Mouse (Mus musculus) WW6 (cell line): ENCODE measurements around the gene Meis2.

ENCODE experiments used
- DNase-seq: peaks from one replicate; pipeline ENCODE4 v3.0.0-alpha.2; 2013; ENCODE audit warnings: low read depth, low spot score

The Meis2 gene

GRCm38 (mm10) chr2:116051906-116052614 lies 13.6 kb downstream of the Meis2 start:
- no peak for DNase-seq

DNA sequence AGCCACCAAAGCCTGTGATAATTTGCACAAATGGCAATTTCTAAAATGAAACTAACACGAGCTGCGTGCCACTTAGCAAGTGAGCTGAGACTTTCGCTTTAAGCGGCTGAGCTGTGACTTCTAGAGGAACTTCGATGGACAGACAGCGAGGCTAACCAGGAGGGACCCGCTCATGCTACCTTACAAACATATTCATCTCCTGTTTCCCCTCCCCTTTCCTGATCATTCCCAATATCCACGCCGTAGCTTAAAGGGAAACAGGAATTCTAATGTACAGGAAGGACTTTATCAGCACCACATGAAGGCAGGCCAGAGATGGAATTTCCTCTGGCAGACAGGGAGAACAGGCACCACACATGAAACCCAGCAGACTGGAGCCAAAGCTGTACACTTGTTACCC lies 15.9 kb downstream of the Meis2 start:
- no peak for DNase-seq

DNA sequence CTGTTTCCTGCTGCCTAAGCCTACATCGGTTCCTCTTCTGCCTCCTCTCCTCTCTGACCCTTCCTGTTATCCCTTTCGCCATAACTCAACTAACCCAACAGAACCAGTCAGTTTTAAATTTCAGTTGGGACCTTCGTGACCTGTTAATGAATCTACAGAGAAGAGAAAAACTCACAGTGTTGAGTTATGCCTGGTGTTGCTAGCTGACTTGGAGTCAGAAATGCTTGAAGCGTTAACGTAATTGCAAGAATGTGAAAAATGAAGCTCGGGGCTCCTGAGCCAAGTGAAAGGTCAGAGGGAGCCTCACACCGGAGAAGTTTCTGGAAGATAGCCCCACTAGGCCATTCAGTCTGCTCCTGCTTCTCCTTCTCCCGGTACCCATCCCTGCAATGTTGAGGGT lies 18.3 kb downstream of the Meis2 start:
- no peak for DNase-seq

GRCm38 (mm10) chr2:116045048-116045447 lies 20.6 kb downstream of the Meis2 start:
- no peak for DNase-seq

- DNase-seq = no peak
Observed at GRCm38 (mm10) chr2:116042934-116043698, 22.5 kb downstream of the Meis2 start.

DNA sequence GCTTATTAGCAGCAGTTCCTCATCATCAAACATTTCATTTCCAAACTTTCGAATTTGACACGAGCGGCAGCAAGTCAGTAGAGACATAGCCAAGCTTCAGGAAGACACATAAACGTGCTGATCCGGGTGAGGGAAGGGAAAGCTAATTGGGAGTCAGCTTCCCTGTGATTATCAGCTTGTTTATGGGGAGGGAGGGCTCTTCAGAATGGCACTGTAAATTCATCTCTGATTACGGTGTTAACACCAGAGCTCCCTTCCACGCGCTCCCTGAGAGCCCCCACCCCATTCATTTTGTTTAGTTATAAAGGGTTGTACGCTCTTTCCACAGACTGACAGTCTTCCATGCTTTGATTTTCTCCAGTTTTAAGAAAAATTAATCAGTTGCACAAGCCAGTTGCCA lies 23.2 kb downstream of the Meis2 start:
- no peak for DNase-seq

DNA sequence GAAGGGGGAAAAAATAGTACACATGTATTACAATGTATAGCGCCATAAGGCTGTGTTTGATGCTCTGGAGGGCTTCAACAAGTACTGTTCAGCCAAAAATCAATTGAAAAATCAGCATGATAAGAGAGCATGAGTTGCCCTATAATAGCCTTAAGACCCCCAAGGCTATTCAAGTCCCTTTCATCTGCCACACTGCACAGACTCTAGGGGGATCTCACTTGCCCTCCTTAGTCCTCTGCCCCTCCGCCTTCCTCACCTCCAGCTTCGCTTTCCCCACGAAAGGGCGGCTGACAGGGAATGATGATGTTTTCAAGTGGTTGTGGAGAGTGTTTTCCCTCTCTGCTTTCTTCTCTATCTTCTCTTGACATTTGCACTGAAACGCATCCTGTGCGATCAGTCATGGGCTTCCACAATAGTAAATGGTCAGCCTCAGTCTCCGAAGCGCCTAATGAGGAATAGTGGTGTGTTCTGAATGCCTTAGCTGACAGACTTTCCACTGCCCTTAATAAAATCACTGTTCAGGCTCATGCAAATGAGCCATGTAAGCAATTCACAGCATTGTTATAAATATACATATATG lies 23.9 kb downstream of the Meis2 start:
- no peak for DNase-seq

- no peak for DNase-seq
Observed at GRCm38 (mm10) chr2:116035345-116035744, 30.3 kb downstream of the Meis2 start.

- DNase-seq = no peak
Observed at GRCm38 (mm10) chr2:116028127-116028526, 37.5 kb downstream of the Meis2 start.

- DNase-seq = no peak
Observed at GRCm38 (mm10) chr2:116022876-116023275, 42.8 kb downstream of the Meis2 start.

DNA sequence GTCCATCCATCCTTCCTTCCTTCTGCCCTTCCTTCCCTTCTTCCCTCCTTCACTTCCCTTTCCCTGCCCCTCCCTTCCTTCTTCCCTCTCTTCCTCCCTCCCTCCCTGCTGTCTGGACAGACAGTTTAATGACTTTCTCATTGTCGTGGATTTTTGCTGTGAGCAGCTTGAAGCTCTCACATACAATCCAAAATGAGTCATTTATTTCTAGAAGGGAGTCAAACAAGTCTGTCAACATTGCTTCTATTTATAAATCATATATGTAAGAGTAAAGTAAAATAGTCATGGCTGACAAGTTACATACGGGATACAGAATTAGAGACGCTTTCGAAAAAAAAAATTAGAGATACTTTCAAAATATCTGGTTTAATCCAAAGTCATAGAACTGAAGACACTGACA lies 43.7 kb downstream of the Meis2 start:
- no peak for DNase-seq

DNA sequence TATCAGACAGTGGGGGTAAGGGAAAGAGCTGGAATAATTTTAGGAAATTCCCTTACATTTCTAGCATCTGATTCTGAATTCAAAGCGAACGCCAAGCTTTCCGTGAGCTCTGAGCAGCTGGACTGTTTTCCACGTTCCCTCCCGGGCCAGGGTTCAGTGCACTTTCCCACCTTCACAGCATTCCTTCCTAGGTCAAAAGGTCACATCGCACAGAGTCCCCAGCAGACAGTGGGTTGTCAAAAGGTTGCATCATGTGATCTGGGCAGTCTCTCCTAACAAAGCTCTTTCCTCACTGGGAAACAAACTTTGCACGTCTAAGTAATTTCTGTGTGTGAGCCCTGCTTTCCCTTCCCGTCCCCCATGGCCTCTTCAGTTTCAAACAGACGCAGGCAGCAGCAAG lies 44.6 kb downstream of the Meis2 start:
- no peak for DNase-seq

- no peak for DNase-seq
Observed at GRCm38 (mm10) chr2:116020451-116020951, 45.1 kb downstream of the Meis2 start.

DNA sequence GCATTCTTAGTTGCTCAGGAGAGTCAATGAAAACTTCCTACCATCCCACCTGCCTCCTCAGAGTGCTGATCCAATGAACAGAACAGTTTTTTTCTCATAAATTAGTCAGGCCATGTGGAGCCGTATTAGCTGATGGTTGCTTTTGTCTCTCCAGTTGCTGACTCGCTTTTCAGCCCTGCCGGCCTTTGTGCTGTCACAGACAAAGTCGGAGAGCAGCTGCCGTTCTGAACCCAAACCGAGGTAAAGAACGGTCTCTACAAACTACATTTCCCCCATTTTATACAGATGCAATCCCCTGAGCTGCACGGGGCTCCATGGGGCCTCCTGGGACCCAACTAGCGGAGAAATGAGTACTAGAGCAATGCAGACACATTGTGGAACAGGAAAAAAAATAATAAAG lies 45.7 kb downstream of the Meis2 start:
- no peak for DNase-seq

- no peak for DNase-seq
Observed at GRCm38 (mm10) chr2:116019466-116019794, 46.2 kb downstream of the Meis2 start.

DNA sequence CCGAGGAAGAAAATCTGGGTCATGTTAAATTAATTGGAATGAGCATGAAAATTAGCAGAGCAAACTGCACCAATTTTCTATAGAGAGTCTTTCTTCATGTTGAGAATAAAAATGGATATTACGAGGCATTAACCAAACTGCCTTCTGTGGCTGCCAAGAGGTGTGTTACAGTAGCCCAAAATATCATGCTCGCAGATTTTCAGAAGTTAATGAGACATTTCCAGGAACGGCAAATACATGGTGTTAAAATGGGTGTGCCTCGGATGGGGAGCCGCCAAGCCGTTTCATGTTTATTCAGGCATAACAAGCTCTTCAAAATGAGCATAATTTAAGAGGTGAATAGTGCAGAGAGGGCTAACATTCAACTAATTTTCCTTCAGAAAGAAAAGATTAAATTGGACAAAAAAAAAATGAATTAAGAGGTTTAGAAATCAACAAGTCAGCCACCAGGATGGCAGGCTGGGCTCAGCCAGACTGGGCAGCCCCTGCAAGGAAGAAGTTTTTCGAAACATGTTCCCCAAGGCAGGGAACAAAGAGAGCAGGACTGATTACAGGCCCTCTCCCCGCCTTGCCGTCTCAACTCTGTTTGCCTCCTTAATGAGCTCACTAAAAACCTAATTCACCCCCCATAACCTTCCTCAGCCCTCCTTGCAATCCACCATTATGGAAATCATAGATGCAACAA lies 46.7 kb downstream of the Meis2 start:
- no peak for DNase-seq

DNA sequence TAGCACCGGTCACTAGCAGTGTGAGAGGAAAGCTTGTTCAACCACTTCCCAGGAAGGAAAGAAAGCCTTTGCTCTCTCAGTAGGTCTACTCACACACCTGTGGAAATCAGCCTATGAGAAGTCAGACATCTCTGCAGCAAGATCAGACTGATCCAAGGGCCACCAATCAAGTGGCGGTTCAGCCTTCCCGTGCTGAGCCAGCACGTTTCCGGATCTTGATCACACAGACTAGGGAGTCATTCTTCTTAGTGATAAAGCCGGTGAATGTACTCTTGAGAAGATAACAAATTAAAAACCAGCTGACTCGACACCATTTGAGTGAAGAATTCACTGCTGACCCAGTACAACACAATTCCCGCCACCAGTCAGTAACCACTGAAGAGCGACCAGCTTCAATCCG lies 50.1 kb downstream of the Meis2 start:
- DNase-seq = no peak

GRCm38 (mm10) chr2:116010469-116010868 lies 55.2 kb downstream of the Meis2 start:
- no peak for DNase-seq

GRCm38 (mm10) chr2:116010061-116010460 lies 55.6 kb downstream of the Meis2 start:
- no peak for DNase-seq

GRCm38 (mm10) chr2:116009097-116009970 lies 56.3 kb downstream of the Meis2 start:
- DNase-seq = no peak

DNA sequence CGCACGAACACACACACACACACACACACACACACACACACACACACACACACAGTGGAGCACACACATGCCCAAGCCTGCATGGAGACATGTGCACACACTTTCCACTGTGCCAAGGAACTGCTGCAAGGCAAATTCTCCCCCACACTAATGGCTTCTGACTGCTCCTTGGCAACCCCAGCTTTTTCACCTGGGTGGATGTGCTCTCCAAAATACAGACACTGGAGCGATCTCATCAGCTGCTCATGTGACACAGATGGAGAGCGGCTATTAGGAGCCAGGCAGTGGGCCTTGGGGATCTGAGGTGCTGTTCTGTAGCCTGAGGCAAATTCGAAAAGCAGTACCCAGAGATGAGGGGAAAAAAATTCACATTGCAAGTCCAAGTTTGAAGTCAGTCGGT lies 63.3 kb downstream of the Meis2 start:
- DNase-seq = no peak
